8 mouse cellular contexts compared by ENCODE assay signal in genomic region chr5:113209898-113210297, GRCm38 (mm10). TPM values are rescaled to one million over a fixed set of nuclear protein-coding genes. Genes with fewer than 3 reads are reported as not detected.
DNase-seq lines count a peak whose midpoint lies in the region; ATAC-seq and TF ChIP-seq lines count a peak whose summit lies in the region.
"Had no signal": no experiment of that assay in that cellular context is flagged by ENCODE, and none has a peak within 500 bp of the region (broad histone marks: within the 10 kb centered on the region; RNA-seq: fewer than 3 reads in every experiment).

No protein-coding gene starts in this region.

- intact Hi-C loops in gastrocnemius, postnatal 36 days (cut with DNase I) = no loop called here

- no peak for ATAC-seq in heart, postnatal 0 days (ENCODE audit: insufficient read depth, low read depth)
- ATAC-seq in liver, embryonic 13.5 days (ENCODE audit: low read depth) = no peak

- no peak for TF ChIP-seq POLR2A in testis, adult 2 months (IDR thresholded peaks at IDR 0.05; ENCODE audit: control insufficient read depth, low read depth, low read length)

- H3K4me1 ChIP-seq in testis, adult 2 months (ENCODE audit: control insufficient read depth, insufficient read depth, low read length) = peaks cover 12% of the 10 kb centered on the region
- peaks cover 13% of the 10 kb centered on the region for H3K4me1 ChIP-seq in heart, postnatal 0 days (ENCODE audit: control insufficient read depth, insufficient read depth)
- H3K4me1 ChIP-seq in liver, embryonic 13.5 days (replicated peaks) = peaks cover 57% of the 10 kb centered on the region

- DNase-seq in testis, postnatal 10 days (ENCODE audit: low spot score) = no peak
- DNase-seq in heart, postnatal 0 days (ENCODE audit: low spot score) = no peak
- no peak for DNase-seq in liver, embryonic 13.5 days
- no peak for DNase-seq in gastrocnemius, postnatal 36 days
- DNase-seq in urinary bladder, postnatal 4 days (ENCODE audit: low spot score in 2 of 2) = no peak
- no peak for DNase-seq in frontal cortex, postnatal 36 days (ENCODE audit: low spot score in 2 of 2)

- TF ChIP-seq CTCF in testis, adult 2 months (IDR thresholded peaks at IDR 0.05; ENCODE audit: control insufficient read depth, insufficient read depth, insufficient replicate concordance, low read depth, low read length) = no peak
- no peak for TF ChIP-seq CTCF in heart, postnatal 0 days (IDR thresholded peaks at IDR 0.05; ENCODE audit: low read depth)

- 74% methylated on average over 13 of the region's 13 CpGs for WGBS in heart, postnatal 0 days
- 47% methylated on average over 13 of the region's 13 CpGs for WGBS in liver, embryonic 13.5 days (ENCODE audit: insufficient replicate concordance)

- no peak overlapping the region for H3K4me2 ChIP-seq in heart, postnatal 0 days (ENCODE audit: low read depth, low read length)
- no peak overlapping the region for H3K4me2 ChIP-seq in liver, embryonic 13.5 days

- H3K9ac ChIP-seq in heart, postnatal 0 days (replicated peaks; ENCODE audit: low read depth, low read length) = no peak overlapping the region
- no peak overlapping the region for H3K9ac ChIP-seq in liver, embryonic 13.5 days

- peak overlapping the region; percentile 32 for H3K27ac ChIP-seq in testis, adult 2 months (ENCODE audit: control insufficient read depth, insufficient read depth, low read depth, low read length)
- peak overlapping the region; percentile 92 for H3K27ac ChIP-seq in heart, postnatal 0 days (ENCODE audit: low read depth)
- peak overlapping the region; percentile 50 for H3K27ac ChIP-seq in liver, embryonic 13.5 days

- no peak for TF ChIP-seq EP300 in heart, postnatal 0 days (IDR thresholded peaks at IDR 0.05; ENCODE audit: low read depth)

- no peaks in the 10 kb centered on the region for H3K27me3 ChIP-seq in testis, adult 2 months (ENCODE audit: control insufficient read depth, insufficient read depth, low read length)
- no peaks in the 10 kb centered on the region for H3K27me3 ChIP-seq in heart, postnatal 0 days (ENCODE audit: control insufficient read depth, insufficient read depth, low read length)
- H3K27me3 ChIP-seq in liver, embryonic 13.5 days = no peaks in the 10 kb centered on the region

- no peaks in the 10 kb centered on the region for H3K9me3 ChIP-seq in heart, postnatal 0 days (replicated peaks; ENCODE audit: control insufficient read depth, low read length)
- H3K9me3 ChIP-seq in liver, embryonic 13.5 days (replicated peaks) = no peaks in the 10 kb centered on the region

- H3K36me3 ChIP-seq in testis, adult 2 months (ENCODE audit: control insufficient read depth, insufficient read depth, low read length) = no peaks in the 10 kb centered on the region
- H3K36me3 ChIP-seq in heart, postnatal 0 days (replicated peaks; ENCODE audit: control insufficient read depth, insufficient read depth, low read length) = no peaks in the 10 kb centered on the region
- no peaks in the 10 kb centered on the region for H3K36me3 ChIP-seq in liver, embryonic 13.5 days

- no peak overlapping the region for H3K4me3 ChIP-seq in testis, adult 2 months (ENCODE audit: control insufficient read depth, low read depth, low read length)
- no peak overlapping the region for H3K4me3 ChIP-seq in heart, postnatal 0 days (ENCODE audit: low read depth, low read length)
- no peak overlapping the region for H3K4me3 ChIP-seq in liver, embryonic 13.5 days (replicated peaks)

RNA-seq across cellular contexts. Expression of gene 2900026A02Rik, which starts 11.1 kb away (rescaled TPM):
- polyA plus RNA-seq in testis, adult 2 months (2012; rRNA removed) = 2.1 and 2.2 TPM in 2 replicates
- 17.0 and 18.9 TPM in 2 replicates for total RNA-seq in heart, postnatal 0 days (2014; rRNA removed; ENCODE audit: low replicate concordance)
- polyA plus RNA-seq in heart, postnatal 0 days (2015; fragmentation: Nextera tagmentation; extraction: Ambion mirVana) = 8.1 and 10.2 TPM in 2 replicates
- 0.98 and 1.2 TPM in 2 replicates for polyA plus RNA-seq in liver, embryonic 13.5 days (2015; fragmentation: Nextera tagmentation; extraction: Ambion mirVana)
- 10 to 100 TPM; 22.3 to 23.0 TPM for total RNA-seq in gastrocnemius, postnatal 36 days (2021)

RNA-seq across cellular contexts. Expression of gene Tmem211, which starts 16.8 kb away (rescaled TPM):
- not detected in 2 replicates for polyA plus RNA-seq in testis, adult 2 months (2012; rRNA removed)
- total RNA-seq in heart, postnatal 0 days (2014; rRNA removed; ENCODE audit: low replicate concordance) = not detected in 2 replicates
- polyA plus RNA-seq in heart, postnatal 0 days (2015; fragmentation: Nextera tagmentation; extraction: Ambion mirVana) = not detected in 2 replicates
- polyA plus RNA-seq in liver, embryonic 13.5 days (2015; fragmentation: Nextera tagmentation; extraction: Ambion mirVana) = not detected in 2 replicates
- total RNA-seq in gastrocnemius, postnatal 36 days (2021) = not detected
- total RNA-seq: hematopoietic stem cell, adult 5-6 weeks had no signal

Comparison
In these comparisons a context has a peak if more than half of its experiments do, and no peak if none do; other contexts are left out.
1. H3K27ac ChIP-seq: peak in every context shown above with its lines; median percentile 92 in heart, postnatal 0 days; 50 in liver, embryonic 13.5 days; 32 in testis, adult 2 months.